Mouse (Mus musculus) thymus, adult 2 months (tissue): ENCODE data around the gene Dclk2.

Source experiments
- CTCF ChIP-seq: fragments of 200-500 bp; IDR thresholded peaks from 2 replicates; pipeline ENCODE4 v1.5.1; 2012; ENCODE audit warnings: mild to moderate bottlenecking, control low read depth, low read length, moderate library complexity, borderline replicate concordance; ENCODE audit not compliant: control insufficient read depth, poor library complexity, insufficient read depth; ENCODE audit errors: extremely low read depth
- POLR2A ChIP-seq: fragments of 200-500 bp; IDR thresholded peaks from 2 replicates; pipeline ENCODE4 v1.6.1; 2012; ENCODE audit warnings: mild to moderate bottlenecking, low read length, control low read depth, moderate library complexity; ENCODE audit not compliant: control insufficient read depth, poor library complexity, insufficient read depth; ENCODE audit errors: extremely low read depth

GRCm38 (mm10) chr3:86761095-86762035, 159.3 kb downstream of the Dclk2 start:
- TF ChIP-seq POLR2A (no peak), CTCF (no peak)
